Mouse (Mus musculus) neural tube, embryonic 14.5 days (tissue): ENCODE measurements at regions not wholly inside any gene's neighbourhood (a gene's known extent, or its start where the extent isn't known, plus 50 kb on each side); places are given as distances from the start of the nearest gene placed in this dataset.

Experiments used
- ATAC-seq: fragments of 200-750 bp; cut with Nextera tagmentation; 2 replicates; pipeline ENCODE4 v1.8.0; 2017; ENCODE audit warnings: low read depth, mild to moderate bottlenecking, moderate TSS enrichment, moderate library complexity
- H3K27ac ChIP-seq: fragments of 300-500 bp; sonication (generic); 2 replicates; pipeline ENCODE4 v1.5.1; 2014; ENCODE audit warnings: low read depth, mild to moderate bottlenecking, control low read depth, low read length, moderate library complexity, mixed read lengths
- H3K27me3 ChIP-seq: fragments of 300-500 bp; sonication (generic); 2 replicates; pipeline ENCODE4 v1.6.1; 2014; ENCODE audit warnings: low read length; ENCODE audit not compliant: control insufficient read depth, insufficient read depth
- H3K36me3 ChIP-seq: fragments of 300-500 bp; sonication (generic); 2 replicates; pipeline ENCODE4 v1.6.1; 2014; ENCODE audit warnings: low read length, mixed read lengths; ENCODE audit not compliant: control insufficient read depth, insufficient read depth
- H3K4me1 ChIP-seq: fragments of 300-500 bp; sonication (generic); 2 replicates; pipeline ENCODE4 v1.6.1; 2014; ENCODE audit warnings: low read length; ENCODE audit not compliant: control insufficient read depth, insufficient read depth
- H3K4me2 ChIP-seq: fragments of 300-500 bp; sonication (generic); 2 replicates; pipeline ENCODE4 v1.6.1; 2014; ENCODE audit warnings: mild to moderate bottlenecking, low read depth, low read length, control low read depth
- H3K4me3 ChIP-seq: fragments of 300-500 bp; sonication (generic); 2 replicates; pipeline ENCODE4 v1.5.1; 2014; ENCODE audit warnings: low read depth, low read length, control low read depth, mixed read lengths
- H3K9ac ChIP-seq: fragments of 300-500 bp; sonication (generic); replicated peaks from 2 replicates; pipeline ENCODE4 v1.6.1; 2014; ENCODE audit warnings: low read depth, mild to moderate bottlenecking, control low read depth, low read length, mixed read lengths
- H3K9me3 ChIP-seq: fragments of 300-500 bp; sonication (generic); 2 replicates; pipeline ENCODE4 v1.6.1; 2016; ENCODE audit warnings: low read length; ENCODE audit not compliant: control insufficient read depth
- WGBS: fragments of 180-500 bp; shearing (Covaris S2); extraction: QIAGEN DNeasy Blood & Tissue Kit; methylation state at CpG from one replicate; pipeline ENCODE4 v1.1.7; 2014; 5-methylcytosine and 5-hydroxymethylcytosine counted together

GRCm38 (mm10) chr5:64621386-64621785 lies 181.8 kb upstream of the Klf3 start:
- Histone ChIP-seq H3K27ac (no peak overlapping the region), H3K36me3 (no peaks in the 10 kb centered on the region), H3K9ac (no peak overlapping the region), H3K27me3 (no peaks in the 10 kb centered on the region), H3K4me3 (no peak overlapping the region), H3K4me1 (no peaks in the 10 kb centered on the region), H3K4me2 (no peak overlapping the region), H3K9me3 (no peaks in the 10 kb centered on the region)
- WGBS = 91% methylated on average over 1 of the region's 1 CpGs
- no peak for ATAC-seq

GRCm38 (mm10) chr5:64623653-64624052 lies 179.5 kb upstream of the Klf3 start:
- Histone ChIP-seq H3K9ac (no peak overlapping the region), H3K27ac (no peak overlapping the region), H3K9me3 (no peaks in the 10 kb centered on the region), H3K4me1 (no peaks in the 10 kb centered on the region), H3K4me2 (no peak overlapping the region), H3K36me3 (no peaks in the 10 kb centered on the region), H3K4me3 (no peak overlapping the region), H3K27me3 (no peaks in the 10 kb centered on the region)
- WGBS = 54% methylated on average over 3 of the region's 3 CpGs
- no peak for ATAC-seq

GRCm38 (mm10) chr5:64624205-64624604 lies 179.0 kb upstream of the Klf3 start:
- Histone ChIP-seq H3K9me3 (no peaks in the 10 kb centered on the region), H3K27ac (no peak overlapping the region), H3K4me1 (no peaks in the 10 kb centered on the region), H3K36me3 (no peaks in the 10 kb centered on the region), H3K4me2 (no peak overlapping the region), H3K9ac (no peak overlapping the region), H3K27me3 (no peaks in the 10 kb centered on the region), H3K4me3 (no peak overlapping the region)
- no peak for ATAC-seq
- WGBS = 77% methylated on average over 6 of the region's 6 CpGs

- no peaks in the 10 kb centered on the region for H3K36me3 ChIP-seq
- no peak overlapping the region for H3K4me2 ChIP-seq
- no peak overlapping the region for H3K4me3 ChIP-seq
- no peak for ATAC-seq
- H3K9me3 ChIP-seq = no peaks in the 10 kb centered on the region
- H3K27ac ChIP-seq = no peak overlapping the region
- 69% methylated on average over 4 of the region's 4 CpGs for WGBS
- no peaks in the 10 kb centered on the region for H3K27me3 ChIP-seq
- H3K4me1 ChIP-seq = no peaks in the 10 kb centered on the region
- H3K9ac ChIP-seq = no peak overlapping the region
These were observed 177.8 kb upstream of the Klf3 start for GRCm38 (mm10) chr5:64625421-64625820.

- no peak overlapping the region for H3K4me3 ChIP-seq
- no peak overlapping the region for H3K27ac ChIP-seq
- no peaks in the 10 kb centered on the region for H3K36me3 ChIP-seq
- H3K27me3 ChIP-seq = no peaks in the 10 kb centered on the region
- 65% methylated on average over 6 of the region's 6 CpGs for WGBS
- no peak overlapping the region for H3K9ac ChIP-seq
- no peak for ATAC-seq
- H3K4me2 ChIP-seq = no peak overlapping the region
- no peaks in the 10 kb centered on the region for H3K4me1 ChIP-seq
- no peaks in the 10 kb centered on the region for H3K9me3 ChIP-seq
These were observed 177.3 kb upstream of the Klf3 start for GRCm38 (mm10) chr5:64625841-64626298.

GRCm38 (mm10) chr5:64626351-64626750 lies 176.8 kb upstream of the Klf3 start:
- Histone ChIP-seq H3K27me3 (no peaks in the 10 kb centered on the region), H3K27ac (no peak overlapping the region), H3K9me3 (no peaks in the 10 kb centered on the region), H3K4me1 (no peaks in the 10 kb centered on the region), H3K4me3 (no peak overlapping the region), H3K36me3 (no peaks in the 10 kb centered on the region), H3K4me2 (no peak overlapping the region), H3K9ac (no peak overlapping the region)
- no peak for ATAC-seq
- WGBS = 57% methylated on average over 9 of the region's 9 CpGs

- Histone ChIP-seq H3K27ac (no peak overlapping the region), H3K36me3 (no peaks in the 10 kb centered on the region), H3K4me3 (no peak overlapping the region), H3K27me3 (no peaks in the 10 kb centered on the region), H3K9ac (no peak overlapping the region), H3K4me2 (no peak overlapping the region), H3K4me1 (no peaks in the 10 kb centered on the region), H3K9me3 (no peaks in the 10 kb centered on the region)
- WGBS = 94% methylated on average over 2 of the region's 2 CpGs
- ATAC-seq = no peak
These were observed 172.6 kb upstream of the Klf3 start for GRCm38 (mm10) chr5:64630582-64630981.

- no peak overlapping the region for H3K27ac ChIP-seq
- no peaks in the 10 kb centered on the region for H3K27me3 ChIP-seq
- no peaks in the 10 kb centered on the region for H3K9me3 ChIP-seq
- ATAC-seq = no peak
- no peaks in the 10 kb centered on the region for H3K4me1 ChIP-seq
- H3K4me2 ChIP-seq = no peak overlapping the region
- 88% methylated on average over 5 of the region's 5 CpGs for WGBS
- H3K4me3 ChIP-seq = no peak overlapping the region
- H3K9ac ChIP-seq = no peak overlapping the region
- H3K36me3 ChIP-seq = no peaks in the 10 kb centered on the region
These were observed 171.0 kb upstream of the Klf3 start for GRCm38 (mm10) chr5:64632171-64632570.

GRCm38 (mm10) chr5:64634008-64634407 lies 169.2 kb upstream of the Klf3 start:
- H3K4me3 ChIP-seq = no peak overlapping the region
- WGBS = 77% methylated on average over 8 of the region's 8 CpGs
- no peaks in the 10 kb centered on the region for H3K4me1 ChIP-seq
- no peaks in the 10 kb centered on the region for H3K27me3 ChIP-seq
- H3K9ac ChIP-seq = no peak overlapping the region
- no peaks in the 10 kb centered on the region for H3K36me3 ChIP-seq
- H3K9me3 ChIP-seq = no peaks in the 10 kb centered on the region
- no peak overlapping the region for H3K4me2 ChIP-seq
- no peak overlapping the region for H3K27ac ChIP-seq
- ATAC-seq = no peak

GRCm38 (mm10) chr5:64634721-64635120 lies 168.5 kb upstream of the Klf3 start:
- Histone ChIP-seq H3K27me3 (no peaks in the 10 kb centered on the region), H3K4me2 (no peak overlapping the region), H3K4me3 (no peak overlapping the region), H3K36me3 (no peaks in the 10 kb centered on the region), H3K27ac (no peak overlapping the region), H3K4me1 (no peaks in the 10 kb centered on the region), H3K9me3 (no peaks in the 10 kb centered on the region), H3K9ac (no peak overlapping the region)
- 86% methylated on average over 4 of the region's 4 CpGs for WGBS
- no peak for ATAC-seq
